Mouse (Mus musculus) bone marrow, adult 2 months (tissue): ENCODE measurements at regions not wholly inside any gene's neighbourhood (a gene's known extent, or its start where the extent isn't known, plus 50 kb on each side); places are given as distances from the start of the nearest gene placed in this dataset.

Experiments
- CTCF ChIP-seq: fragments of 200-500 bp; IDR thresholded peaks from 2 replicates; pipeline ENCODE4 v1.5.1; 2011; ENCODE audit warnings: low read length, control low read depth; ENCODE audit not compliant: control insufficient read depth, insufficient read depth
- POLR2A ChIP-seq: fragments of 200-500 bp; IDR thresholded peaks from 2 replicates; pipeline ENCODE4 v1.6.1; 2011; ENCODE audit warnings: low read depth, mild to moderate bottlenecking, control low read depth, low read length, borderline replicate concordance; ENCODE audit not compliant: control insufficient read depth

- TF ChIP-seq POLR2A (no peak), CTCF (no peak)
Measured at GRCm38 (mm10) chr13:71359112-71359511, 517.5 kb upstream of the Adamts16 start.
